Mouse (Mus musculus) forebrain, embryonic 12.5 days (tissue): Measurements from ENCODE around the gene Smim23. TPM values are rescaled to one million over a fixed set of nuclear protein-coding genes. Genes with fewer than 3 reads are reported as not detected.

Source experiments
- ATAC-seq: fragments of 200-750 bp; cut with Nextera tagmentation; 2 replicates; pipeline ENCODE4 v1.8.0; 2017; ENCODE audit warnings: moderate TSS enrichment; ENCODE audit not compliant: low FRiP score
- H3K27ac ChIP-seq: fragments of 300-500 bp; sonication (generic); 2 replicates; pipeline ENCODE4 v1.5.1; 2016; ENCODE audit warnings: mild to moderate bottlenecking
- H3K27me3 ChIP-seq: fragments of 300-500 bp; sonication (generic); 2 replicates; pipeline ENCODE4 v1.6.1; 2016; ENCODE audit warnings: mild to moderate bottlenecking
- H3K36me3 ChIP-seq: fragments of 300-500 bp; sonication (generic); replicated peaks from 2 replicates; pipeline ENCODE4 v1.6.1; 2016; ENCODE audit warnings: mild to moderate bottlenecking
- H3K4me1 ChIP-seq: fragments of 300-500 bp; sonication (generic); 2 replicates; pipeline ENCODE4 v1.6.1; 2016
- H3K4me2 ChIP-seq: fragments of 300-500 bp; sonication (generic); 2 replicates; pipeline ENCODE4 v1.6.1; 2016; ENCODE audit warnings: mild to moderate bottlenecking, moderate library complexity
- H3K4me3 ChIP-seq: fragments of 300-500 bp; sonication (generic); replicated peaks from 2 replicates; pipeline ENCODE4 v1.5.1; 2016; ENCODE audit warnings: mild to moderate bottlenecking
- H3K9ac ChIP-seq: fragments of 300-500 bp; sonication (generic); 2 replicates; pipeline ENCODE4 v1.6.1; 2016; ENCODE audit warnings: mild to moderate bottlenecking
- H3K9me3 ChIP-seq: fragments of 300-500 bp; sonication (generic); 2 replicates; pipeline ENCODE4 v1.6.1; 2016
- WGBS: fragments of 180-500 bp; shearing (Covaris S2); methylation state at CpG from one replicate; pipeline ENCODE4 v1.1.7; 2016; 5-methylcytosine and 5-hydroxymethylcytosine counted together
- polyA plus RNA-seq: library from polyadenylated mRNA; unstranded; fragments of >200 nt; fragmentation: Nextera tagmentation; extraction: Ambion mirVana; gene quantifications from 2 replicates; pipeline ENCODE4 v1.2.1, GENCODE M21; 2016

Gene Smim23
- polyA plus RNA-seq, 1 experiment from 2014 or later: not detected

DNA sequence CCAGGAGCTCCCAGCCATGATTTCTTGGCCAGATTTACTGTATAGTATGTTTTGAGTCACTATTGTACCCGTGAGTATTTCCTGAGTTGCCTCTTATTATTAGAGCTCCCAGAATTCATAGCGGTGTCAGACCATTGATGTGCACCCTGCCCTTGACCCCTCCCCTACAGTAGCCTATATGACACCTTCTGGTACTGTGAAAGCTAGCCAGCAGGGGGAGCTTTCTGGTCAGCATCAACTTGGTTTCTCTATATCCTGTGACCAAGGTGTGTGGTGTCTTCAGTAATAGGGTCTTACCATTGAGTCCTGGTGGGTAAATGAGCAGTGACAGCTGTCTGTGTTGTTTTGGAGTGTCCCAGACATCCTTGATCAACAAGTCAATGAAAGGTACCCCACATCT lies 18.4 kb downstream of the Smim23 start:
- Histone ChIP-seq H3K4me3 (no peak overlapping the region), H3K9me3 (no peaks in the 10 kb centered on the region), H3K36me3 (no peaks in the 10 kb centered on the region), H3K4me1 (peaks cover 7% of the 10 kb centered on the region), H3K27me3 (no peaks in the 10 kb centered on the region), H3K27ac (no peak overlapping the region), H3K4me2 (no peak overlapping the region), H3K9ac (no peak overlapping the region)
- 31% methylated on average over 2 of the region's 2 CpGs for WGBS
- ATAC-seq: no peak

- WGBS: 59% methylated on average over 4 of the region's 4 CpGs
- no peak overlapping the region for H3K9ac ChIP-seq
- no peaks in the 10 kb centered on the region for H3K27me3 ChIP-seq
- ATAC-seq: no peak
- H3K9me3 ChIP-seq: no peaks in the 10 kb centered on the region
- no peak overlapping the region for H3K27ac ChIP-seq
- no peaks in the 10 kb centered on the region for H3K4me1 ChIP-seq
- H3K36me3 ChIP-seq: no peaks in the 10 kb centered on the region
- no peak overlapping the region for H3K4me3 ChIP-seq
- H3K4me2 ChIP-seq: no peak overlapping the region
These were observed 20.7 kb downstream of the Smim23 start for GRCm38 (mm10) chr11:32803658-32804057.

DNA sequence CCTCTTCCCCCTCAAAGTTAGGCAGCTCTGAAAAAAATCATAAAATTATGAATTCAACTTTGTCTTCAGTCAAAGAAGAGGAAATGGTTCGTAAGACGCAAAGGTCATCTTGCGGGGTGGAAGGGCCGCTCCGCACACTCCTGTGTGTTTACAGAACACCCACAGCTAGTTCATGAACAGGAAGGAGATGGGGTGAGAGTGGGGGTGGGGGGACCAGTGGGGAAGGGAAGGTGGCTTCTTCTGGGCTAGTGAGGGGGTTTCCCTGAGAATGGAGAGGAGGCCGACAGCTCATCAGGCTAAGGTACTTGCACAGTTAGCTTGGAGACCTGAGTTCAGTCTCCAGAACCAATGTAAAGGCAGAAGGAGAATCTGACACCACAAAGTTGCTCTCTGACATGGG lies 22.7 kb downstream of the Smim23 start:
- 93% methylated on average over 6 of the region's 6 CpGs for WGBS
- Histone ChIP-seq H3K9me3 (no peaks in the 10 kb centered on the region), H3K4me1 (no peaks in the 10 kb centered on the region), H3K36me3 (no peaks in the 10 kb centered on the region), H3K4me2 (no peak overlapping the region), H3K9ac (no peak overlapping the region), H3K27ac (no peak overlapping the region), H3K4me3 (no peak overlapping the region), H3K27me3 (no peaks in the 10 kb centered on the region)
- ATAC-seq: no peak

GRCm38 (mm10) chr11:32800929-32801375 lies 23.5 kb downstream of the Smim23 start:
- WGBS: 77% methylated on average over 7 of the region's 7 CpGs
- no peak overlapping the region for H3K4me2 ChIP-seq
- H3K27ac ChIP-seq: 0 out of 2 replicates have a peak overlapping the region, but pooled peaks have one; percentile 20
- H3K36me3 ChIP-seq: no peaks in the 10 kb centered on the region
- no peak overlapping the region for H3K4me3 ChIP-seq
- no peak for ATAC-seq
- H3K9ac ChIP-seq: no peak overlapping the region
- H3K27me3 ChIP-seq: no peaks in the 10 kb centered on the region
- no peaks in the 10 kb centered on the region for H3K4me1 ChIP-seq
- no peaks in the 10 kb centered on the region for H3K9me3 ChIP-seq

GRCm38 (mm10) chr11:32798445-32798844 lies 26.0 kb downstream of the Smim23 start:
- WGBS: 69% methylated on average over 4 of the region's 4 CpGs
- H3K36me3 ChIP-seq: no peaks in the 10 kb centered on the region
- H3K9ac ChIP-seq: no peak overlapping the region
- H3K27me3 ChIP-seq: no peaks in the 10 kb centered on the region
- H3K4me3 ChIP-seq: no peak overlapping the region
- H3K4me1 ChIP-seq: no peaks in the 10 kb centered on the region
- H3K9me3 ChIP-seq: no peaks in the 10 kb centered on the region
- no peak overlapping the region for H3K4me2 ChIP-seq
- no peak overlapping the region for H3K27ac ChIP-seq
- no peak for ATAC-seq

DNA sequence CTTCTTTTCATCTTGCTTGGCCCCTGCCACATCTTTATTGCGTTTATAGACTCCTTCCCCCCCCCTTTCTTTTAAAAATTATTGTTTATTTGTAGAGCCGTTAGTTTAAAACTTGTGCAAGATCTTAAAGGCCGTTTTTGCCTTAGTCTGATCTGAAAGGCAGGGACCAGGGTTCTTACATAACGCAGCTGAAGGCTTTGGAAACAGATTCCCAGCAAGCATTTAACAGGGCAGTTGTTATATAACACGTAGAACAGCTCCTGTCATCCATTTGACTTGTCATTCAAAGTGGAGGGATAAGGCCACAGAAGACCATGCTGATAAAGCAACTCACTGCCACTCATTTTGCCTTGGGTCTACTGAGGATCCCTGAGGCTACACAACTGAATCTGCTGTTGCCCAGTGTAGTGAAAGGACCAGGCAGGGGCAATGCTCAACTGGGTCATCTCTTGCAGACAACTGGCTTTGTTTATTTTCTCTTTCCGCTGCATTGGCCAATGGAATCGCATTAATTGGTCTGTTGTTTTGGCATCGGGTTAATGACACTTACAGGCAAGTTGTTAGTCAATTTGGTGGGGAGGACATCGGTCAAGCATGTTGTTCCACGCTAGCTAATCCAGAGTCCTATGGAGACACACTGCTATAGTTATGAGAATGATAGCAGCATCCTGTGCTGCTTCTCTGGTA lies 29.5 kb downstream of the Smim23 start:
- Histone ChIP-seq H3K9ac (no peak overlapping the region), H3K4me1 (no peaks in the 10 kb centered on the region), H3K27me3 (no peaks in the 10 kb centered on the region), H3K4me3 (no peak overlapping the region), H3K4me2 (no peak overlapping the region), H3K9me3 (no peaks in the 10 kb centered on the region), H3K27ac (no peak overlapping the region), H3K36me3 (no peaks in the 10 kb centered on the region)
- no peak for ATAC-seq
- 76% methylated on average over 10 of the region's 10 CpGs for WGBS

GRCm38 (mm10) chr11:32786201-32786600 lies 38.2 kb downstream of the Smim23 start:
- Histone ChIP-seq H3K9ac (no peak overlapping the region), H3K36me3 (no peaks in the 10 kb centered on the region), H3K27me3 (no peaks in the 10 kb centered on the region), H3K9me3 (no peaks in the 10 kb centered on the region), H3K27ac (no peak overlapping the region), H3K4me2 (no peak overlapping the region), H3K4me1 (peaks cover 3% of the 10 kb centered on the region; the same call in 1 of the 2 replicates), H3K4me3 (no peak overlapping the region)
- no peak for ATAC-seq
- 87% methylated on average over 5 of the region's 5 CpGs for WGBS

DNA sequence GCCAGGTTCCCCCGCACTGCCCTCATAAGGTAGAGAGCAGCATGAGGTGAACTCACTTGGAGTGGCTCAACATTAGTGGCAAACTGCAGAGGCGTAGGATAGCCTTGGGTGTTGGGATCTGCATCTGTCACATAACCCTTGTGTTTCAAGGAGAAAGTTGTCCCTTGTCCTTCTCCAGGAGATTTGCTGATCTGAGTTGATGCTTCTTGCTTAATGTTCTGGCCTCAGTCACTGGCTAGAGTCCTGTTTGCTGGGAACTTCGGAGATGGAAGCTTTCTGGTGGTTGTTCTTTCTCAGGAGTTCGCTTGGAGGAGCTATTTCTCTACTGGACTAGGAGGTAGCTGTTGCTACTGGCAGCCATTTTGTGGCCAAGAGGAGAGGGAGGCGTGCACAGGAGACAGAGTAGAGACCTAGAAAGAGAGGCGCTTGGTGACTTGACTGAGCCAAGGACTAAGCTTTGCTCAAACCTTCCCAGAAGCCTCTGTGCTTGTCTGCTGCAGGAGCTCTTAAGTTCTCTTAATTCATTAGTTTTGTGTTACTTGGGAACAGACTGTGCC lies 38.7 kb downstream of the Smim23 start:
- Histone ChIP-seq H3K4me1 (peaks cover 8% of the 10 kb centered on the region), H3K9me3 (no peaks in the 10 kb centered on the region), H3K4me3 (no peak overlapping the region), H3K9ac (no peak overlapping the region), H3K4me2 (no peak overlapping the region), H3K27me3 (no peaks in the 10 kb centered on the region), H3K27ac (no peak overlapping the region), H3K36me3 (no peaks in the 10 kb centered on the region)
- WGBS: 91% methylated on average over 6 of the region's 6 CpGs
- ATAC-seq: no peak

GRCm38 (mm10) chr11:32782724-32783123 lies 41.7 kb downstream of the Smim23 start:
- Histone ChIP-seq H3K27ac (no peak overlapping the region), H3K9me3 (no peaks in the 10 kb centered on the region), H3K4me2 (no peak overlapping the region), H3K27me3 (no peaks in the 10 kb centered on the region), H3K4me3 (no peak overlapping the region), H3K36me3 (no peaks in the 10 kb centered on the region), H3K9ac (no peak overlapping the region), H3K4me1 (peaks cover 11% of the 10 kb centered on the region)
- ATAC-seq: no peak
- 83% methylated on average over 3 of the region's 3 CpGs for WGBS

DNA sequence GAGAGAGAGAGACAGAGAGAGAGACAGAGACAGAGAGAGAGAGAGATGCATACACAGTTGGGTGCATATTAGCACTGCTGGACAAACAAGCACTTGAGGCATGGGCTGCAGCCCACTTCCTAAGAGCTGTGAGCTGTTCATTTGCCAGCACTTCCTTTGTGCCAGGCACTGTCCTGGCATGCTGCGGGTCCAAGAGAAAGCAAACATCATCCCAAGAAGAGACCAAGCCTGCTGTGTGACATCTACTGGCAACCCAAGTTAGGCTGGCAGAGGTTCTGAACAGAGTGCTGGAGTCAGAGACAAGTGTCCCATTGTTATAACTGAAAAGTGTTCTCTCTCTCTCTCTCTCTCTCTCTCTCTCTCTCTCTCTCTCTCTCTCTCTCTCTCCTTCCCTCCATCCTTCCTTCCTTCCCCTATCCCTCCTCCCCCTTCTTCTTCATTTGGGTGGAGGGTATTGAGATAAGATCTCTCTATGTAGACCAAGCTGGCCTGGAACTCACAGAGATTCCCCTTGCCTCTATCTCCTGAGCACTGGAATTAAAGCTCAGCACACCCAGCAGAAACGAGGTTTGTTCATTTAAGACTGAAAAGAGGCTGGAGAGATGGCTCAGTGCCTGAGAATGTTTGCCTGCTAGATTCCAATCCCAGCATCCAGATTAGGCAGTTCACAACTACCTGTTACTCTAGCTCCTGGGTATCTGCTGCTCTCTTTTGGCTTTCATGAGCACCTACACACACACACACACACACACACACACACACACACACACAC lies 42.6 kb downstream of the Smim23 start:
- WGBS: 63% methylated on average over 2 of the region's 2 CpGs

DNA sequence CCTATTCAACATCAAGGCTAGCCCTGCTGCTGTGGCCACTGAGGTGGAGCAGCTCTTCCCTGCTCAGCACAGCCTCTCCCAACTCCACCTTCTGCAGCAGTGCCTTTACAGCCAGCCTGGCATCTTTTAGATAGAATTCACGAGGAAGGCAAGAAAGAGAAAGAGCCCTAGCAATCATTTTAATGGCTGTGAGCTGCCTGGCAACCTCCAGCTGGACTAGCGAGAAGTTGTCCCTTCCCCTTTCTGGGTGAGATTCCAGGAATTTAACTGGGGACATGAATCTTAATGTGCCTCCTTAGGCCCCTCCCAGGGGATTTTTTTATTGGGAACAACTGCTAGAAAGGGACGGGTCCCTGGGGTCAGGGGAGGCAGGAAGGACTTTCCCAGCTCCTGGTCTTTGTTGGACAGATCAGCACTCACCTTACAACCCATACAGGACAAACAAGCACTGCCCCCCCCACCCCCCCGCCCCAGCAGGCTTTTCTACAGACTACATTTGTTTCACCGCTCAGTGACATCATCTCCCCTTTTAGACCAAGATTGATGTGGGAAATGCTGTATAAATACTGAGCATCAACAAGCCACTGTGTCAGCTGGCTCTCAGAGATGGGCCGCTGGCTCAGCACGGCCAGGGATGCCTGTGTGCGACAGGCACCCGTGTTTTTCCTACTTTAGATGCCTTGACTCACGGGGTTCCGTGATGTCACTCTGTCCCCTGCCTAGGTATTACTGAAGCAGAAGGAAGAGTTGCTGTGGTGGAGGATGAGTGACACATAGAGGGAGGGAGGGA lies 43.5 kb downstream of the Smim23 start:
- Histone ChIP-seq H3K9me3 (peaks cover 5% of the 10 kb centered on the region; the same call in 1 of the 2 replicates), H3K36me3 (no peaks in the 10 kb centered on the region), H3K27ac (no peak overlapping the region), H3K4me3 (no peak overlapping the region), H3K4me1 (peaks cover 11% of the 10 kb centered on the region), H3K27me3 (no peaks in the 10 kb centered on the region), H3K9ac (no peak overlapping the region), H3K4me2 (no peak overlapping the region; the same call in 1 of the 2 replicates)
- WGBS: 61% methylated on average over 11 of the region's 11 CpGs
- ATAC-seq: peak; percentile 36; the same call in 1 of the 2 replicates

More for the DNA sequence above, 42.6 kb downstream of the Smim23 start:
- no peaks in the 10 kb centered on the region for H3K27me3 ChIP-seq
- no peak overlapping the region for H3K27ac ChIP-seq
- no peak overlapping the region for H3K4me3 ChIP-seq
- H3K9me3 ChIP-seq: no peaks in the 10 kb centered on the region
- H3K4me2 ChIP-seq: no peak overlapping the region
- peaks cover 11% of the 10 kb centered on the region for H3K4me1 ChIP-seq
- H3K9ac ChIP-seq: no peak overlapping the region
- no peak for ATAC-seq
- H3K36me3 ChIP-seq: no peaks in the 10 kb centered on the region
